Mouse (Mus musculus) spleen, postnatal 10 days (tissue): ENCODE results near the gene Samsn1.
"Not testable (repeated sequence)": the region's sequence is repeated elsewhere in the genome, so short reads cannot be mapped to it uniquely, and the experiment has no call there.

Experiments used
- DNase-seq, 2 experiments: peaks; one replicate each; pipeline ENCODE4 v3.0.0; 2021 to 2022; ENCODE audit warnings: low spot score in 2 of 2

Gene Samsn1

GRCm38 (mm10) chr16:75877170-75877569, 144.9 kb downstream of the Samsn1 start:
- DNase-seq = peak; percentile 11 to 33

- no peak for DNase-seq
These were observed 146.2 kb downstream of the Samsn1 start for GRCm38 (mm10) chr16:75875896-75876295.

DNA sequence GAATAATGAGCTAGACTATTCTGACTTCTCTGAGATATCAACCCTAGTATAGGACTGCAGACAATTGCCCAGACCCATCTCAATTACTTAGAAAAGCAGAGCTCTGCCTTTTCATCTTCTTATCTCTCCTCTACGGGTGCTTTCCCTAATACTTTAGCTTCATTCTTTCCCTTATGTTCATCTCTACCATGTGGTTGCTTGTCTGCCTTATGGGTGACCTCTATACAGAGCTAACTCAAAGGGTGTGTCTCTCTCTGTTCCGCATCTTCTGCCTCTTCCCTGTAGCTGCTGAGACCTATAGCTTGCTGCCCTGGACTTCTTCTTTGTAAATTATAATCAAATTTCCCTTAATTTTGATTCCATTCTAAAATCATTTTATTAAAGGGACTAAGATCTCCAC, 147.6 kb downstream of the Samsn1 start:
- no peak for DNase-seq

DNA sequence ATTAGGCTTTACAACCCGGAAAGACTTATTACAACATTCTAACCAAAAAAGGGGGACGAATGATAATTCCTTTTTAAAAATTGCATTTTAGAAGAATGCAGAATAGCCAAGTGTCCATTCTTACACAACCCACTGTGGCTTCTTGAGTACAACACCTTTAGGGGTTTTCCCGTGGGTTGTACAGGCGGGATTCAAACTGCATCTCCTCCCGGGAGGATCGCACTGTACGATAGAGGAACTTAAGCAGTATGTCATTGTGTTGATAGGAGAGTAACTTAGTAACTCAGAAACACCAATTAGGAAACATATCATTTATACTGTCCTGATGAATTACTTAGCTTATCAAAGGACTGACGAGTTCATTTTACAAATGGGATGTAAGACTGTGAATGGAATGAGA, 149.8 kb downstream of the Samsn1 start:
- DNase-seq = no peak

GRCm38 (mm10) chr16:75867400-75867799, 154.7 kb downstream of the Samsn1 start:
- no peak for DNase-seq

GRCm38 (mm10) chr16:75865505-75865904, 156.6 kb downstream of the Samsn1 start:
- DNase-seq = no peak

DNA sequence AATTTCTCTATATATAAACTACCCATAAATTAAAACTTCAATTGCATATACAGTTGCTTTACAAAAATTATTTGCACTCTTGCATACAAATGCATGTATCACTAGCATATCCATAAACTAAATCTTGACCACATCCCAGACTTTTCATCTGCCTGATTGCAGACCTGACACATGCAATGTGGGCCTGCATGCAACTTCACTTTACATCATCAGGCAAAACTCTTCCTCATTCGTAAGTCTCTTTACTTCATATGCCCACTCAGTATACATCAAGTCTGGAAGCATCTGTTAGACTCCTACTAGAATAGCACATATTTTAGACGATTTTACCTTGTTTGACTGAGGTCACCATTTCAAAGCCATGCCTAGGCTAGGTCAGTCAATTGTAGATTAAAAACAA, 157.4 kb downstream of the Samsn1 start:
- no peak for DNase-seq

DNA sequence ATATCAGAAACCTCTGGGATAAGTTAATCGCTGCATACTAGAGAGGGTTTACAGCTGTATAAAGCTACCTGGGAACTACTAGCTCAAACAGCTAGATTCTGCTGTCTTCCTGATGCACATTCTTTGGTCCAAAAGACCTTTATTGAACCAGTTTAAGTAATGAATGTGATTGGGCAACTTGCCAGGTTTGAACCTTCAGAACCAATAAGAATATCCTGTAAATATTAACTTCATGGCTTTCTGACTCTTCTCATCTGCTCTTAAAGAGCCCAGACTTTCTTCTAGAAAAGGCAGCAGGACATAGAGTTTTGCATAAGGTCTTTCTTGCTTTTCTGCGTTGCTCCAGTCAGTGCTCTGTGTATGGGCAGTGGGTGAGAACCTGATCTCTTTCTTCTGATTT, 165.7 kb downstream of the Samsn1 start:
- DNase-seq = no peak

DNA sequence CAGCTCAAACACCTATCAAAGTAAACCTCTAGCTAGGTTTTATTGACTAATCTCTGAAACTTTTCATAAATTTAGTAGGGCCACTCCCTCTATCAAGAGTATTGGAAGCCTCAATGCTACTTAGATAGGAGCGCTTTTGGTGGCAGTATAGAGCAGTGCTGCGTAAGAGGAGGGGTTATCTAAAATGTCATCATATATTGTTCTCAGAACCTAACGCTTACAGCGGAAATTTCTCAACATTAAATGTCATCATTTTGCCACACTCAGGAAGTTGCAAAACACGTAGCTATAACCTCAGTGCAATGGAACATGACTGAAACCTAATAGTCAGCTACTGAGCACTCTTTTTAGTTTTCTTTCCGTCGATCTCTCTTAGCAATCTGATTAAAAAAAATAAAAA, 166.7 kb downstream of the Samsn1 start:
- no peak for DNase-seq

- no peak for DNase-seq
These were observed 168.4 kb downstream of the Samsn1 start for GRCm38 (mm10) chr16:75853556-75854271.

- no peak for DNase-seq
These were observed 169.6 kb downstream of the Samsn1 start for GRCm38 (mm10) chr16:75852485-75852884.

GRCm38 (mm10) chr16:75849039-75849438, 173.0 kb downstream of the Samsn1 start:
- no peak for DNase-seq

DNA sequence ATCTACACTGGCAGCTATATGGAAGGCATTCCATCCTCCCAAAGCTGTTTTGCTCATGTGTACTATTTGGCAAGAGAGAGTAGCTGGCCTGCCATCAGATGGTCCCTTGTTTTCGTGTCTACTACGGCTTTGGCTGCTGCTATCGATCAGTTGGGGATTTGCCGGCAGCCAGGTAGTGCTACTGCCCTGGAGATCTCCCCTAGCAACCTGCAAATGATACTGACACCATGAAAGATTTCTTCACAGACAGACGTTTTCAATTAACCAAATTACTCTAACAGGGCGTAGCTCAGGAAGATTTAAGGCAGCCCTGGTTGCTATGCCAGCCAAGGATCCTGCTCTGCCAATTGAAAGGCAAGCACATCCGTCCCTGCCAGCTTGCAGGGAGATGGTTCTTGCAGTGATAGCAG, 178.4 kb downstream of the Samsn1 start:
- no peak for DNase-seq

- no peak for DNase-seq
These were observed 179.1 kb downstream of the Samsn1 start for GRCm38 (mm10) chr16:75843031-75843430.

DNA sequence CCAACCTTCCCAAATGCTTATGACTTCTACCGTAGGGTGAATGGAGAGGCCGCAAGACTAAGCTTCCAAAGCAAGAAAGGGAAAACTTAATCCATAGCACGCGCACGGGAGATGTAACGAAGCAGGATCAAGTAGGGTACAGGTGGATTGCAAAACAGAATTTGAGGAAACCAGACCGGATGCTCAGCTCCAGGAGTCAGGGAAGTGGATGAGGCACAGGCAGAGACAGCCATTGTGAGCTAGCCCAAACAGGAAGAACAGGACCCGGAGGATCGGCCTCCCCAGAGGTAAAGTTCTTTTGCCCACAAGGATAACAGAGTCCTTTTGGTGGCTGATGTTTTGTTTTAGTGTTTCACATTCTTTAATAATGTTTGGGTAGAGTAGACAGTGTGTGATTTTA, 179.5 kb downstream of the Samsn1 start:
- no peak for DNase-seq

DNA sequence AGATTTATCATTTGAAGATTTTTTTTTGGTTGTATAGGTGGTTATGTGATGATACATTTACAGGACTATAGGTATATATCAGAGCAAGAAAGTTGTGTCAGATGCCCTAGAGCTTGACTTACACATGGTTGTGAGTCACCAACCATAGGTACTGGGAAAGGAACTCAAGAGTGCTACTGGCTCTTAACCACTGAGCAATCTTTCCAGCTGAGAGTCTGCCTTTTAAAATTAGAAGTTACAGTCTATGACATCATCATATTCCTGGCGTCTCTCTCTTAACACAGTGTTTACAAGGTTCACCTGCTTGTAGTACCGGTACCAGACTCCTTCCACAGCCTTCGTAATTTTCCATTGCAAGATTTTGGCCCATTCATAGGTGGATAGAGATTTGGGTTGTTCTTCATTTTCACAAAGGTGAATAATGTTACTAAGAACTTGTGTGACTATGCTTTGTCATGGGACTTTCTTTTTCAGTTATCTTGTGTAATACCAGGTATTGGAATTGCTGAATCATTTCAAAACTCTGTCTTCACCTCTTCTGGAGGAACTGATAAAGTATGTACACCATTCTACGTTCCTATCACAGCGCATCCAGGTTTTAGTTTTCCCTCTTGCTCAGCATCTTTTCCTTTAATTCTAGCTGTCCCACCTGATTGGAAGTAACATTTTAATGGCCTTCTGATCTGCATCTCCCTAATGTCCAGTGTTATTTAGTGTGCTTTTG, 184.2 kb downstream of the Samsn1 start:
- no peak for DNase-seq

DNA sequence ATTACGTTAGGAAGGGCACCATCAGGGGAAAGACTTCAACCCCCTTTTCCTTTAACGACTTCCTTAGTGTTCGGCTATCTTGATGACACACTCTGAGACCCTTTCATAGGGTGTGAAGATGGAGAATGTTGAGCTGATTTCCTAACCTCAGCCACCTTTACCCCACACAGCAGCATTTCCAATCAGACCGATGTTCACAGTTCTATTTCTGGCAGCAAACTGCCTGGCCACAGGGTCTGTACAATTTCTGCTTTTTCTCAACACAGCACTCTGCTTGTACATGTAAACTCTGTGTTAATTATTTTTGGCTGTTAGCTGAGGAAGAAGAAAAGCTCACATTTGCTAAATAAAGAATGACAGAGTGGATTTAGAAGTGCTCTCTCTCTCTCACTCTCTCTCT, 190.7 kb downstream of the Samsn1 start:
- DNase-seq = no peak

DNA sequence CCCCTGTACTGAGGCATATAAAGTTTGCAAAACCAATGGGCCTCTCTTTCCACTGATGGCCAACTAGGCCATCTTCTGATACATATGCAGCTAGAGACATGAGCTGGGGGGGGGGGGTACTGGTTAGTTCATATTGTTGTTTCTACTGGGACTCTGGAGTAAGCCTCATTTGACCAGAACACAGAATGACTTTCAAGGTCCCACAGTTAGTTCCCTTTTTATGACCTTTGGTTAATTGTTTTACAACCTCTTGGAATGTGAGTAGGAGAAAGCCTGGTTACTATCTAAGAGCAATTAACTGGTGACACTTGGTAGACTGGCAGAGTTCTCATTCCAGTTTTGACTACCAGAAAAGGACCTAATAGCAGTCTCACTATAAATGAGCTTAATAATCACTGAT, 195.1 kb downstream of the Samsn1 start:
- DNase-seq = not testable (repeated sequence)

- no peak for DNase-seq
These were observed 195.6 kb downstream of the Samsn1 start for GRCm38 (mm10) chr16:75826498-75826897.

- DNase-seq = no peak
These were observed 198.9 kb downstream of the Samsn1 start for GRCm38 (mm10) chr16:75823226-75823625.

- no peak for DNase-seq
These were observed 201.1 kb downstream of the Samsn1 start for GRCm38 (mm10) chr16:75820963-75821362.
